Mouse (Mus musculus) heart, adult 2 months (tissue): ENCODE data around the gene Egfr. TPM values are rescaled to one million over a fixed set of nuclear protein-coding genes. Genes with fewer than 3 reads are reported as not detected.

Source experiments
- DNase-seq, 2 experiments: peaks; one replicate each; pipeline ENCODE4 v3.0.0; 2021
- H3K27ac ChIP-seq: fragments of 200-600 bp; 2 replicates; pipeline ENCODE4 v1.8.1; 2022
- H3K27me3 ChIP-seq: fragments of 200-500 bp; 2 replicates; pipeline ENCODE4 v1.6.1; 2012; ENCODE audit warnings: mild to moderate bottlenecking, low read length, inconsistent platforms, mixed read lengths; ENCODE audit not compliant: control insufficient read depth, insufficient read depth
- H3K36me3 ChIP-seq: fragments of 200-500 bp; 2 replicates; pipeline ENCODE4 v1.6.1; 2012; ENCODE audit warnings: low read length, inconsistent platforms; ENCODE audit not compliant: control insufficient read depth, insufficient read depth
- H3K4me1 ChIP-seq: fragments of 200-500 bp; 2 replicates; pipeline ENCODE4 v1.6.1; 2011; ENCODE audit warnings: low read length; ENCODE audit not compliant: control insufficient read depth, insufficient read depth
- H3K4me3 ChIP-seq: fragments of 200-600 bp; 2 replicates; pipeline ENCODE4 v1.8.1; 2022
- H3K79me2 ChIP-seq: fragments of 200-500 bp; replicated peaks from 2 replicates; pipeline ENCODE4 v1.6.1; 2012; ENCODE audit warnings: mild to moderate bottlenecking, inconsistent platforms, low read length, moderate library complexity, mixed read lengths; ENCODE audit not compliant: control insufficient read depth, insufficient read depth
- H3K9ac ChIP-seq: fragments of 200-500 bp; 2 replicates; pipeline ENCODE4 v1.6.1; 2012; ENCODE audit warnings: low read depth, mild to moderate bottlenecking, control low read depth, inconsistent platforms, low read length, mixed read lengths
- CTCF ChIP-seq: fragments of 200-600 bp; IDR thresholded peaks from 2 replicates; pipeline ENCODE4 v1.8.1; 2022; ENCODE audit warnings: antibody characterized with exemption, mild to moderate bottlenecking, moderate library complexity
- EP300 ChIP-seq: fragments of 200-500 bp; IDR thresholded peaks from 2 replicates; pipeline ENCODE4 v1.6.1; 2011; ENCODE audit warnings: low read depth, low read length, control low read depth; ENCODE audit not compliant: insufficient read depth
- POLR2A ChIP-seq: fragments of 200-500 bp; IDR thresholded peaks from 2 replicates; pipeline ENCODE4 v1.6.1; 2011; ENCODE audit warnings: mild to moderate bottlenecking, low read depth, low read length, control low read depth; ENCODE audit not compliant: insufficient read depth
- WGBS: fragments of 180-500 bp; shearing (Covaris S2); methylation state at CpG from one replicate; pipeline ENCODE4 v1.1.7; 2018; 5-methylcytosine and 5-hydroxymethylcytosine counted together
- intact Hi-C: fragments of 180-260 bp; cut with DNase I; formaldehyde crosslinking; loops from one replicate; pipeline ENCODE4 v1.15.1; 2025
- polyA plus RNA-seq: library from polyadenylated mRNA; depleted of rRNA; stranded (reverse); fragments of >200 nt; gene quantifications from 2 replicates; pipeline ENCODE4 v1.2.3, GENCODE M21; 2012
- total RNA-seq, 2 experiments: library from RNA; stranded (reverse); gene quantifications; 2 replicates each; pipeline ENCODE4 v1.2.3; 2021

Gene Egfr
- total and polyA plus RNA-seq, 3 experiments: 4.4 to 10.5 (median 4.9) TPM

DNA sequence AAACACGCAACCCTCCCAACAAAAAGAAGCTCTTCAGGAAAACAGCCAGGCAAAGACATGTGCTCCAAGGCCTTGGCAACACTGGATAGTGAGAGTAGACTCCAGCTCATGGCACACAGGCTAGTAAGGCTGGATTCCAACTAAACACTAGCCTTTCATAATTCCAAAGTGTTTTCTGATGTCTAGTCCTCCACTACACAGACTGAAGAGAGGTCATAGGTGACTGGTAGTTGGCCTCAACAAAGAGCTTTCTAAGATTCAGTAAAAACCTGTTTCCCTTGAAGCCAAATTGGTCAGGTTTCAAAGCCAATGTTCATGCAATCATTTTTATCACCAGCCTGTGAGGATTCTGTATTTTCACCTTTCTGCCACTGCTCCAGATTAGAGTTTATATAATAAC, 99.4 kb downstream of the Egfr start:
- Histone ChIP-seq H3K4me1 (peaks cover 3% of the 10 kb centered on the region; the same call in 1 of the 2 replicates), H3K27ac (no peak overlapping the region), H3K4me3 (no peak overlapping the region), H3K9ac (no peak overlapping the region), H3K36me3 (no peaks in the 10 kb centered on the region), H3K79me2 (no peaks in the 10 kb centered on the region), H3K27me3 (no peaks in the 10 kb centered on the region)
- TF ChIP-seq CTCF (no peak), EP300 (no peak), POLR2A (no peak)
- 88% methylated on average over 1 of the region's 1 CpGs for WGBS
- no peak for DNase-seq
- intact Hi-C loops: no loop called here

DNA sequence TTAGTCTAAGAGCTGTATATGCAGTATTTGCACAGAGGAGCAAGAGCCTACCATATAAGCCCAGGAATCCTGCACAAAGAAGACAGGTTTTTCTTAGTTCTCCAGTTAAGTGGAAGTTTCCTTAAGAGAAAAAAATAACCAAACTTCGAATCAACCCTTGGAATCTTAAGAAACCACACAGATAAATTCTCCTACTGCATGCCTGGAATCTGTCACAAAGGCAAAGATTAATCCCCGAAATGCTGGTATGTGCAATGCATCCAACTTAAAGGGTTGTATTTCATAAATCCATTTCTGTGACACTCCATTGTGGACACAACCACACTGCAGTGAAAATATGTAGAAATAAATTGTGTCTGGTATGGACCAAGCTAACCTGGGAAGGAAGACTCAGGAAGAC, 102.1 kb downstream of the Egfr start:
- H3K4me3 ChIP-seq: no peak overlapping the region
- WGBS: 38% methylated on average over 2 of the region's 2 CpGs
- no peaks in the 10 kb centered on the region for H3K4me1 ChIP-seq
- no peaks in the 10 kb centered on the region for H3K27me3 ChIP-seq
- no peaks in the 10 kb centered on the region for H3K36me3 ChIP-seq
- no peak overlapping the region for H3K9ac ChIP-seq
- intact Hi-C loops: no loop called here
- no peak for TF ChIP-seq POLR2A
- no peak for TF ChIP-seq CTCF
- TF ChIP-seq EP300: no peak
- H3K27ac ChIP-seq: no peak overlapping the region
- no peaks in the 10 kb centered on the region for H3K79me2 ChIP-seq
- DNase-seq: no peak

DNA sequence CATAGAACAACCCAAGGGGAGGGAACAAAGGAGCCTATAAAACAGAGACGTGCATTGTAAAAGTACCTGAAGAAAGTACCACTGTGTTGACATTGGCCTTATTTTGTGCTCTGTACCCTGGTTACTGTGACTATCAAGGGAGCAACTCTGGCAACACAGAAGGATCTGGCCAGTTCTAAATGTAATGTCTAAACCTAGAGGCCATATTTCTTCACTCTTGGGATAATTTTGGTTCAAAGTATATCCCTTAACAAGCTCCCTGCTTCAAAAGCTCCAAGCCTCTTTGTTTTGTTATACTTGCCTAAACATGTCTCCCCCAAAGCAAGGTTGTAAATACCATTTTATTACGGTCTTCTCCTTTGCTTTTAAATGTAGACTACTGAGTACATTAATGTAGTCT, 105.3 kb downstream of the Egfr start:
- TF ChIP-seq EP300 (no peak), POLR2A (no peak), CTCF (no peak)
- Histone ChIP-seq H3K4me1 (no peaks in the 10 kb centered on the region), H3K79me2 (no peaks in the 10 kb centered on the region), H3K27me3 (no peaks in the 10 kb centered on the region), H3K9ac (no peak overlapping the region), H3K27ac (no peak overlapping the region), H3K4me3 (no peak overlapping the region), H3K36me3 (no peaks in the 10 kb centered on the region)
- no peak for DNase-seq
- intact Hi-C loops: no loop called here
- 83% methylated on average over 2 of the region's 2 CpGs for WGBS

DNA sequence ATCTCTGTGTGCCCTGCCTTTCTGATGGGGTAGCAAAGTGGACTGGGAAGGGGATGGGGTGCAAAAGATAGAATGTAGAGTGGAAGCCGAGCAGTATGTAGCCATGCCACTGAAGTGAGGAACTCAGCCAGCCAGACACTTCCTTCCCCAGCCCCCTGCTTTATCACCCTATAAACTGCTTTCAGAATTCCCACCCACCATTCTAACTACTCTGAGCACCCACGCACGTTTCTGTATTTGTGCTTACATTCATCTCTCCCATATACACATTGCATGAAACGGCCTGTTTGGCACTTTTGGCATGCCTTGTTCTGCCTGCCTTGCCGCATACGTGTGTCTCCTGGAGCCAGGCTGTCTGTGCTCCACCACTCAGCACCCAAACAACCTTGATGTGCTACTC, 109.0 kb downstream of the Egfr start:
- intact Hi-C loops: no loop called here
- H3K27ac ChIP-seq: no peak overlapping the region

DNA sequence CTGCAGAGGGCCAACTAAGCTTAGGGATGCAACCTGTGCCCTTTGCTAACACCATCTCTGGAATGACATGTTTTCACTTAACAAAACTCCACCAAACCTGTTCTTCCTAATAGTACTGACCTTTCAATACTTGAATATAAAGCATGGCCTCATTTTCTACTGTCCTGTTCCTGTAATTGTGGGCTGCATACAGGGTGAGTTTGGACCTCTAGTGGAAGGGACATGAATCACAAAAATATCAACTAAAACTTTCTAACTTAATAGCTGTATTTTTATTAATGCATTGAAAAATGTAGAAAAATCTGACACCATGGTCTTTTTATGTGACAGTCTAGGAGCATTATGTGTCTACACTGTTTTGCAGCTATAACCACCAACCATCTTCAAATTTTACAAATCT, 111.5 kb downstream of the Egfr start:
- Histone ChIP-seq H3K27ac (no peak overlapping the region), H3K9ac (no peak overlapping the region), H3K27me3 (no peaks in the 10 kb centered on the region), H3K36me3 (no peaks in the 10 kb centered on the region), H3K79me2 (no peaks in the 10 kb centered on the region), H3K4me1 (no peaks in the 10 kb centered on the region), H3K4me3 (no peak overlapping the region)
- intact Hi-C loops: no loop called here
- no peak for DNase-seq
- TF ChIP-seq CTCF (peak; percentile 40), POLR2A (no peak), EP300 (no peak)

More for the DNA sequence above, 109.0 kb downstream of the Egfr start:
- no peaks in the 10 kb centered on the region for H3K4me1 ChIP-seq
- 59% methylated on average over 6 of the region's 6 CpGs for WGBS
- no peak overlapping the region for H3K4me3 ChIP-seq
- no peak for DNase-seq
- H3K9ac ChIP-seq: no peak overlapping the region
- H3K27me3 ChIP-seq: no peaks in the 10 kb centered on the region
- TF ChIP-seq POLR2A: no peak
- no peak for TF ChIP-seq CTCF
- TF ChIP-seq EP300: no peak
- no peaks in the 10 kb centered on the region for H3K79me2 ChIP-seq
- no peaks in the 10 kb centered on the region for H3K36me3 ChIP-seq

DNA sequence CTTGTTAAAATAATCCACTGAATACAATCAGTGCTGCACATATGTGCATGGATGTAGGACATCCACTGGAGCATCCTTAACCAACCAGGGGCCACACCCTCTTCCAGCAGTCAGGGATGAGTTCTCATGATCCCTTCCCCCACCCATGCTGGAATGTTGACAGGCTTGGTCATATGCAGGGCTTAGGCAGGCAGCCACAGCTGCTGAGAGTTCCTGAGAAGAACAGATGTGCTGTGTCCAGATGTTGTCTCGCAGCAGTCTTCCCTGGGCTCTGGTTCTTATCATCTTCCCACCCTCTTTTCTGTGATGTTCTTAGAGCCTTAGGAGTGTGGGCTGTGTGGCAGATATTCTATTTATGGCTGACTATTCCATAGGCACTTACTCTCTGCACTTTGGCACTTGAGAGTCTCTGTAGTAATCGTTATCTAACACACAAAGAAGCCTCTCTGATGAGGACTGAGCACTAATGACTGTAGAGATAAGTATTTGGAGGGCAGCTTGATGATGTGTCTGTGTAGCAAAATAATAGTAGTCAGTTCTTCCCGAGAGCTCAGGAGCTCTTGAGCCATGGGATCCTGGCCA, 113.1 kb downstream of the Egfr start:
- intact Hi-C loops: loop anchor here (5.0 kb wide), 1 partner anchor 113 kb away; the partner anchor contains the start of gene Egfr
- no peak overlapping the region for H3K27ac ChIP-seq
- WGBS: 24% methylated on average over 3 of the region's 3 CpGs

More for the DNA sequence above, 113.1 kb downstream of the Egfr start:
- peak; percentile 40 to 45 for DNase-seq
- TF ChIP-seq EP300 (no peak), CTCF (no peak), POLR2A (no peak)
- Histone ChIP-seq H3K4me1 (no peaks in the 10 kb centered on the region), H3K4me3 (no peak overlapping the region), H3K27me3 (no peaks in the 10 kb centered on the region), H3K9ac (no peak overlapping the region), H3K79me2 (no peaks in the 10 kb centered on the region), H3K36me3 (no peaks in the 10 kb centered on the region)
